Mouse (Mus musculus) stomach, embryonic 16.5 days (tissue): Measurements from ENCODE around the gene Mthfd1. TPM values are rescaled to one million over a fixed set of nuclear protein-coding genes. Genes with fewer than 3 reads are reported as not detected.
A peak's percentile ranks its signal among the peaks of the same experiment; 100 is the strongest.

Experiments used
- ATAC-seq: fragments of 200-750 bp; cut with Nextera tagmentation; 2 replicates; pipeline ENCODE4 v1.8.0; 2017; ENCODE audit warnings: moderate number of reproducible peaks, moderate TSS enrichment; ENCODE audit not compliant: insufficient read depth, low FRiP score
- H3K27ac ChIP-seq: fragments of 300-500 bp; sonication (generic); 2 replicates; pipeline ENCODE4 v1.5.1; 2014; ENCODE audit warnings: low read length
- H3K27me3 ChIP-seq: fragments of 300-500 bp; sonication (generic); 2 replicates; pipeline ENCODE4 v1.6.1; 2014; ENCODE audit warnings: low read length, control low read depth, mixed read lengths; ENCODE audit not compliant: control insufficient read depth, insufficient read depth
- H3K36me3 ChIP-seq: fragments of 300-500 bp; sonication (generic); 2 replicates; pipeline ENCODE4 v1.6.1; 2014; ENCODE audit warnings: low read length; ENCODE audit not compliant: control insufficient read depth, insufficient read depth
- H3K4me1 ChIP-seq: fragments of 300-500 bp; sonication (generic); 2 replicates; pipeline ENCODE4 v1.6.1; 2014; ENCODE audit warnings: low read length, control low read depth, mixed read lengths; ENCODE audit not compliant: control insufficient read depth, insufficient read depth
- H3K4me2 ChIP-seq: fragments of 300-500 bp; sonication (generic); 2 replicates; pipeline ENCODE4 v1.6.1; 2014; ENCODE audit warnings: low read depth, low read length, mixed read lengths
- H3K4me3 ChIP-seq: fragments of 300-500 bp; sonication (generic); replicated peaks from 2 replicates; pipeline ENCODE4 v1.5.1; 2014; ENCODE audit warnings: mild to moderate bottlenecking, low read length
- H3K9ac ChIP-seq: fragments of 300-500 bp; sonication (generic); 2 replicates; pipeline ENCODE4 v1.6.1; 2014; ENCODE audit warnings: low read length
- H3K9me3 ChIP-seq: fragments of 300-500 bp; sonication (generic); replicated peaks from 2 replicates; pipeline ENCODE4 v1.6.1; 2016; ENCODE audit warnings: low read length, control low read depth; ENCODE audit not compliant: control insufficient read depth
- WGBS: fragments of 180-500 bp; shearing (Covaris S2); extraction: QIAGEN DNeasy Blood & Tissue Kit; methylation state at CpG from one replicate; pipeline ENCODE4 v1.1.7; 2014; 5-methylcytosine and 5-hydroxymethylcytosine counted together
- polyA plus RNA-seq: library from polyadenylated mRNA; unstranded; fragments of >200 nt; fragmentation: Nextera tagmentation; extraction: Ambion mirVana; gene quantifications from 2 replicates; pipeline ENCODE4 v1.2.1, GENCODE M21; 2015

The Mthfd1 gene
- polyA plus RNA-seq, 1 experiment from 2014 or later, result 82.4 TPM

DNA sequence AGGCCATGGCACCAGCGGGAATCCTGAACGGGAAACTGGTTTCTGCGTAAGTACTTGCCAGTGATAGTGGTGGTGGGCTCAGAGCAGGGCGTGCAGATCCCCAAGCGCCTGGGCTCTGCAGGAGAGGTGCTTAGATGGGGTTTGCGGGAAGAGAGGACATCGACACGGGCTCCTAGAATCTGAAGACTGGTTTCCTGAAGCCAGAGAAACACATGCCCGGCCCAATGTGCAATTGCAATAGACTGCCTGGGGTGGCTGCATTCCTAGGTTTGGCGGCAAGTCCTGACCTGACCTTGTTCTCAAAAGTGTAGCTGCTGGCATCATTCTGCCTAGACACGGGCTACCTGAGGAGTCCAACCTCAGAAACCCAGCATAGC, 389 bp downstream of the Mthfd1 start:
- Histone ChIP-seq H3K36me3 (no peaks in the 10 kb centered on the region), H3K9ac (peak overlapping the region; percentile 80), H3K27me3 (no peaks in the 10 kb centered on the region), H3K4me2 (peak overlapping the region; percentile 99), H3K9me3 (no peaks in the 10 kb centered on the region), H3K27ac (peak overlapping the region; percentile 90), H3K4me1 (peaks cover 11% of the 10 kb centered on the region), H3K4me3 (peak overlapping the region; percentile 77)
- ATAC-seq, result peak; percentile 15
- 1% methylated on average over 11 of the region's 11 CpGs for WGBS

DNA sequence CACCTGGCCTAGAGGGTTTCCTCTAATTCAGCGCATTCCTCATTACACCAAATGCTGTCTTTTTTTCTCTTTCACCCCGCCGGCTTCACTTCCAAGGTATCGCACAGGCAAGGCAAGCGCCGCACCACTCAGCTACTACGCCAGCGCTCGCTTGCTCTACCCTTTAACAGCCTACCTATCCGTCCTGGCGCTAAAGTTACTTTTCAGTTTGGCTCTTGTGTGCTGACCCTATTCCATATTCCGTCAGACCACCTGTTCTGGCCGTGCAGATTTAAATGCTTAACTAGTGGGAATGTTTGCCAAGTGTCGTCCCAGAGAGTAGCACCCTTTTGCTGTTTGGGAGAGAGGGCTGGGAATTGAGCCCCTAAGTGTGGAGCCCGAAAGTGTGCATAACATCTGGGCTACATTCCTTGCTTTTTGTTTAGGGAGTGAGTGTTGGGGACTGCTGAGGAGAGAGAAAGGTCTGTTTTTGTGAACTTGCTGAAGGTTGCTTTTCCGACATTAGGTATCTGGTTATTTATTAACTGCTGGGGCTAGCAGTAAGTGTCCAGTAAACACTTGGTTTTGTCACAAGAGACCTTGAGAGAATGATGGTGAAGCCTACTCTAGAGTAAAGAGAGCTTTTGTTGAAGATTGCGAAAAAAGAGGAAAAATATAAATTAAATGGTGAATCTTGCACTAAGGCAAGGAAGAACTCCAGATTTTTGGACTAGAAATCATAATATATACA, 1.2 kb downstream of the Mthfd1 start:
- no peaks in the 10 kb centered on the region for H3K36me3 ChIP-seq
- H3K9ac ChIP-seq, result peak overlapping the region; percentile 80

DNA sequence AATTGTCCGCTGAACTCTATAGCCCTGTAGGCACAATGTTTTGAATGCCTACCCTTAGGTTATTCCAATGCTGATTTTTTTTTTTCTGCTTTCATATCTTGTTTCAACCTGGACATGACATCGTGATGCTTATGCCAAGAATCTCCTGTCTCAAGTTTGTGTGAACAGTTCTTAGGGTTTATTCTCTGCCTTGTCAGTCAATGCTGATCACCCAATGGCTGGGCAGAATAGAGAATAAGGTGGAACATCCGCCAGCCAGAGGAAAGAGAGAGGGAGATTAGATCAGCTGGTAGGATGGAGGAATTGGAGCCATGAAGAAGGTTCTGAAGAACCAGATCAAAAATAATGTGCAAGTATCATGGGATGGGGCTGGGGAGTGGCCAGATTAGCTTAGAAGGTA, 5.6 kb downstream of the Mthfd1 start:
- Histone ChIP-seq H3K9me3 (no peaks in the 10 kb centered on the region), H3K4me1 (peaks cover 5% of the 10 kb centered on the region), H3K9ac (no peak overlapping the region), H3K27me3 (no peaks in the 10 kb centered on the region), H3K4me3 (no peak overlapping the region), H3K4me2 (no peak overlapping the region), H3K36me3 (no peaks in the 10 kb centered on the region), H3K27ac (no peak overlapping the region)
- ATAC-seq, result no peak
- 84% methylated on average over 3 of the region's 3 CpGs for WGBS

More for the DNA sequence above, 1.2 kb downstream of the Mthfd1 start:
- Histone ChIP-seq H3K4me2 (peak overlapping the region; percentile 99), H3K4me3 (peak overlapping the region; percentile 77), H3K4me1 (peaks cover 11% of the 10 kb centered on the region), H3K27ac (peak overlapping the region; percentile 90), H3K27me3 (no peaks in the 10 kb centered on the region), H3K9me3 (no peaks in the 10 kb centered on the region)
- ATAC-seq, result no peak
- 6% methylated on average over 17 of the region's 17 CpGs for WGBS

DNA sequence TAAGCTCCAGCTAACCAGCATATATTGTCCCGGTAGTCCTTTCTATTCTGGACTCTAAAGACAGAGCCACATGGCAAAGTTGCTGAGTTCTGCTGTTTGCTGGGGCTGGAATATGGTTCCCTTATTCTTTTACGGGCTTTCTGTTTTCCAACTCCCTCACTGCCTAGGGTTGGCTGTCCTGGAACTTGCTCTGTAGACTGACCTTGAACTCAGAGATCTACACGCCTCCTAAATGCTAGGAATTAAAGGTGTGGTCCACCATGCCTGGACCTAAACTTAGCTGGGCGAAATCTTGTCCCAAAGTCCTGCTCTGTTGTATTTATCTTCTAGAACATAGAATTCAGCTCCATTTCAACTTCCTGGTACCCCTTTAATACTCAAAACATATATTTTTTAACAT, 6.5 kb downstream of the Mthfd1 start:
- ATAC-seq, result no peak
- Histone ChIP-seq H3K9ac (no peak overlapping the region), H3K36me3 (no peaks in the 10 kb centered on the region), H3K27ac (no peak overlapping the region), H3K4me1 (peaks cover 2% of the 10 kb centered on the region; the same call in 1 of the 2 replicates), H3K9me3 (no peaks in the 10 kb centered on the region), H3K4me3 (no peak overlapping the region), H3K4me2 (no peak overlapping the region), H3K27me3 (no peaks in the 10 kb centered on the region)
- 86% methylated on average over 4 of the region's 4 CpGs for WGBS

- no peak for ATAC-seq
- Histone ChIP-seq H3K4me3 (no peak overlapping the region), H3K27me3 (no peaks in the 10 kb centered on the region), H3K9me3 (no peaks in the 10 kb centered on the region), H3K27ac (no peak overlapping the region), H3K36me3 (no peaks in the 10 kb centered on the region), H3K4me2 (no peak overlapping the region), H3K9ac (no peak overlapping the region), H3K4me1 (no peaks in the 10 kb centered on the region)
- 91% methylated on average over 4 of the region's 4 CpGs for WGBS
Observed at GRCm38 (mm10) chr12:76262918-76263317, 7.8 kb downstream of the Mthfd1 start.

DNA sequence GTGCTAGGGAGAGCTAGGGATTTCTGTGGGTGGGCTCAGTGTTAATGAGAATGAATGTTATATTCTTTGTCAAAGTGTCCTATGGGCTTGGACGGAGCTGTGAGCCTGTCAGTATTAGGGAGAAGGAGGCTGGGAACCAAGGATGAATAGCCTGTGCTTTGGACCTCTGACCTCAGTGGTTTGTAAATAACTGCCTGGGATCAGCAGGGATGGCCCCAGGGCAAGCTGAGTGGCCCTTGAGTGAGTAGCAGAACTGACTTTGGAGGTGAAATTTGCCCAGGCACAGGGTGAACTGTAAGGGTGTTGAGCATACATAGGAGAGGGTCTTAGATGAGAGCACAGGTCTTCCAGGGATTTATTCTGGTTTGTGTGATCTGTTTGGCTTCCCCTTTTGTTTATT, 8.8 kb downstream of the Mthfd1 start:
- no peaks in the 10 kb centered on the region for H3K36me3 ChIP-seq
- 73% methylated on average over 1 of the region's 1 CpGs for WGBS
- H3K9ac ChIP-seq, result no peak overlapping the region
- H3K27ac ChIP-seq, result no peak overlapping the region
- no peak overlapping the region for H3K4me3 ChIP-seq
- no peaks in the 10 kb centered on the region for H3K4me1 ChIP-seq
- no peak for ATAC-seq
- H3K4me2 ChIP-seq, result no peak overlapping the region
- H3K9me3 ChIP-seq, result no peaks in the 10 kb centered on the region
- H3K27me3 ChIP-seq, result no peaks in the 10 kb centered on the region

- Histone ChIP-seq H3K4me2 (no peak overlapping the region), H3K9me3 (no peaks in the 10 kb centered on the region), H3K27ac (no peak overlapping the region), H3K4me1 (no peaks in the 10 kb centered on the region), H3K36me3 (no peaks in the 10 kb centered on the region), H3K27me3 (no peaks in the 10 kb centered on the region), H3K4me3 (no peak overlapping the region), H3K9ac (no peak overlapping the region)
- WGBS, result 74% methylated on average over 9 of the region's 9 CpGs
- no peak for ATAC-seq
Observed at GRCm38 (mm10) chr12:76264325-76264965, 9.3 kb downstream of the Mthfd1 start.

DNA sequence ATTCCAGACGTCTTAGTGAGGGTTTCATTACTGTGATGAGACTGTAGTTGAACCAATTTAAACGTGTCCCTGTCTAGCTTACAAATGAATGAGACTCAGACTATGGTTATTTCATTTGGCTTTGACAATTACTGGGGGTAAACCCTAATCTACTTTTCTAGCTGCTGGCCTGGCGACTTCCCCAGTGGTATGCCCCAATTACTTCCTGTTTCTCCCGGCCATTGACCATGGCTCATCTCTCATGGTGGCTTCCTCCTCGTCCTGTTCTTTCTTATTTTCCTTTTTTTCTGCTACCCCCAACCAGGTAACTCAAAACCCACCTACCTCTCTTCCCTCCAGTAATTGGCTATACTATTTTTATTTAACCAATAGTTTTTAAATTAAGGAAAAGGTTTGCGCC, 9.9 kb downstream of the Mthfd1 start:
- H3K9ac ChIP-seq, result no peak overlapping the region
- no peaks in the 10 kb centered on the region for H3K27me3 ChIP-seq
- H3K27ac ChIP-seq, result no peak overlapping the region
- ATAC-seq, result no peak
- no peak overlapping the region for H3K4me3 ChIP-seq
- WGBS, result 79% methylated on average over 6 of the region's 6 CpGs
- no peak overlapping the region for H3K4me2 ChIP-seq
- no peaks in the 10 kb centered on the region for H3K36me3 ChIP-seq
- no peaks in the 10 kb centered on the region for H3K4me1 ChIP-seq
- H3K9me3 ChIP-seq, result no peaks in the 10 kb centered on the region

DNA sequence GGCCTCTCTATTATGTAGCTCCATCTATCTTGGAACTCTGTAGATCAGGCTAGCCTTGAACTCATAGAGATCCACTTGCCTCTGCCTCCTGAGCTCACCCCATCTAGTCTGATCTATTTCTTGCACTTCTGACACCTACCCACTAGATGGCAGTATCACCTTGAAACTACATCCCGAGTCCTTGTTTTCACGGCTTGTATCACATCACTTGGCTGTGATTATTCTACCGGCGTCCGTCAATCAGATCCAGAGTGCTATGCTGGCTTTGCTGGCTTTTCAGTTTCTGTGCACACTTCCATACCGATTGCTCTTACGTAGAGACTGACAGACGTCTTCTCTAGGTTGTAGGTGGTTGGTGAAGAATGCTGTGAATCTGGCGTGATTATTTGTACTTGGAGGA, 11.8 kb downstream of the Mthfd1 start:
- no peak for ATAC-seq
- H3K27ac ChIP-seq, result no peak overlapping the region
- H3K27me3 ChIP-seq, result no peaks in the 10 kb centered on the region
- H3K4me2 ChIP-seq, result no peak overlapping the region
- H3K4me1 ChIP-seq, result no peaks in the 10 kb centered on the region
- 0 out of 2 replicates have a peak, but pooled peaks cover 5% of the 10 kb centered on the region for H3K36me3 ChIP-seq
- no peak overlapping the region for H3K4me3 ChIP-seq
- no peaks in the 10 kb centered on the region for H3K9me3 ChIP-seq
- WGBS, result 75% methylated on average over 9 of the region's 9 CpGs
- no peak overlapping the region for H3K9ac ChIP-seq
